Mouse (Mus musculus): ENCODE data around the gene Lypd8.
A peak's percentile ranks its signal among the peaks of the same experiment; 100 is the strongest.

Gene Lypd8

GRCm38 (mm10) chr11:58399985-58400645, 21.3 kb downstream of the Lypd8 start:
- DNase-seq (ENCODE audit: low read depth, low spot score) = no peak

- no peak for DNase-seq (ENCODE audit: low read depth, low spot score)
Measured at GRCm38 (mm10) chr11:58400655-58401054, 21.8 kb downstream of the Lypd8 start.

- DNase-seq (ENCODE audit: low read depth, low spot score) = no peak
Measured at GRCm38 (mm10) chr11:58408066-58408465, 29.2 kb downstream of the Lypd8 start.

DNA sequence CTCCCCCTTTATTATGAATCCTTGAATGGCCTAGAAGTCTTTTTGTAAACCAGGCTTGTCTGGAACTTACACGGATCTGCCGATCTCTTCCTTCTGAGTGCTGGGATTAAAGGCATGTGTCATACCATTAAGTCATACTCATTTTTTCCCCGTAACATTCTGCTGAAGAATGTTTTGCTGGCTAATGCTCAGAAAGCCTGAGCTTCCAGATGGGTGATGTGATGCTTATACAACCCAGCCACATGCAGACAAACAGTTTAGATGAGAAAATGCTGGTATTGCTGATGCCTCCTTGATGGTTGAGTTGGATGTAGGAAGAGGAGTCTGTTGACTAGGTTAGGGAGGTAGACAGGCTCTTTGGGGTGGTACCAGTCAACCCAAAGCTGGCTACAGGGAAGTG, 39.5 kb downstream of the Lypd8 start:
- DNase-seq (ENCODE audit: low read depth, low spot score) = peak; percentile 38

DNA sequence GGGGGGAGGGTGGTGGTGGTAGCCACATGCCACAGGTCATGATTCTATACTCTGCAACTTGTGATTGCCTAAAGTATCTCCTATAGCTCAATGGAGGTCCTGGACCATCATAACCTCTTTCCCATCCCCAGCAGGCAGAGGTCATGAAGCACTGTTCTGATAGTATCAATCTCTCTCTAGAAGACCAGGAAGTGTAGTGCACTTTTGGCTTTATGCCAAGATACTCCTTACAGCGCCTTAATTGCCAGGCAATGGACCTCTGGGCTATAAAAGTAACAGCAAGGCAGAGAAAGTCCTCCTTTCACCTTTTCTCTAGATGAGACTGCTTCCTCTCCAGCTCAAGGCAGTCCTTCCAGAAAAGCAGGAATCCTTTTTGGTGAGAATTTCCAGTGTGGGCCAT, 42.0 kb downstream of the Lypd8 start, which contains the start of gene 1810065E05Rik:
Gene 1810065E05Rik, plus strand, starts transcription at position 297 of the 400 bp plus-strand sequence.
- DNase-seq (ENCODE audit: low read depth, low spot score) = no peak

DNA sequence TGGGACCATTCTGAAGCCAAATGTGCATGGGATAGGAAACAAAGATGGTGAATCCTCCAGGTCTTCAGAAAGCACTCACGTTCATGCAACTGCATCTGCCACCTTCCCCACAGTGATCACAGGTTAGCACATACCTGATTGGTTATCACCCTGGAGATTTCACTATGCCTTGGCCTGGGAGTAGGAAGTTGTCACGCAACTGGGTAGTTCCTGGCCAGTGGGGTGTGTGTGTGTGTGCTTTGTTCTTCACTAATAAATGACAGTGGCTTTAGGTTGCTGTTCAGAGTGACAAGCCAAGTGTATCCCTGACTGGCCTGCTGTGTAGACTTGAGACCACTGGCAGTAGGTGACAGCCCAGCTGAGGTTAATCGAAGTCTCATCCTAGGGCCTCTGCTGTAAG, 53.4 kb downstream of the Lypd8 start, which contains the start of gene Gm12253:
Gene Gm12253, plus strand, starts transcription at position 301 of the 400 bp plus-strand sequence.
- no peak for DNase-seq (ENCODE audit: low read depth, low spot score)

DNA sequence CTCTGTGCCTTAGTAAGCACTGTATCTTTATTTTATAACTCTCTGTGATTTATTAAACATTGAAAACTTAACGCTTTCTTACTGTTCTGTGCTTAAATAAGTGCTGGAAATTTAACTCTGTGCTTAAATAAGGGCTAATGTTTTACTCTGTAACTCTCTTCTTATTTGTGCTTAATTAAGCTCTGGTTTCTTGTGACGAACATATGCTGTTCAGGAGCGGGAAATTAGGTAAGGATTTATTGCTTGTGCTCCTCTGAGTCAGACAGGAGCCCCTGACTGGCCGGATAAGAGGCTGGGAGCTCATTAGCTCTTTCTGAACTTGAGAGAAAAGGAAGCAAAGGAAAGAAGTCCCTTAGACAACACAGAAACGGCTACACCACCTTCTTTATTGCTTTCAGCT, 59.0 kb downstream of the Lypd8 start:
- DNase-seq (ENCODE audit: low read depth, low spot score) = no peak

Data from skeletal muscle tissue, adult 2 months (tissue).